Mouse (Mus musculus) olfactory bulb, adult 2 months (tissue): ENCODE results near the gene Stra6.

ENCODE experiments used
- CTCF ChIP-seq: fragments of 200-500 bp; IDR thresholded peaks from 2 replicates; pipeline ENCODE4 v1.5.1; 2012; ENCODE audit warnings: low read depth, mild to moderate bottlenecking, low read length, moderate library complexity; ENCODE audit not compliant: insufficient read depth
- POLR2A ChIP-seq: fragments of 200-500 bp; IDR thresholded peaks from 2 replicates; pipeline ENCODE4 v1.6.1; 2012; ENCODE audit warnings: mild to moderate bottlenecking, low read depth, low read length, moderate library complexity; ENCODE audit not compliant: insufficient read depth

- TF ChIP-seq POLR2A (no peak), CTCF (no peak)
Observed at GRCm38 (mm10) chr9:58025995-58026394, 37.6 kb upstream of the Stra6 start.
